Mouse (Mus musculus): ENCODE measurements at regions not wholly inside any gene's neighbourhood (a gene's known extent, or its start where the extent isn't known, plus 50 kb on each side); places are given as distances from the start of the nearest gene placed in this dataset.

DNA sequence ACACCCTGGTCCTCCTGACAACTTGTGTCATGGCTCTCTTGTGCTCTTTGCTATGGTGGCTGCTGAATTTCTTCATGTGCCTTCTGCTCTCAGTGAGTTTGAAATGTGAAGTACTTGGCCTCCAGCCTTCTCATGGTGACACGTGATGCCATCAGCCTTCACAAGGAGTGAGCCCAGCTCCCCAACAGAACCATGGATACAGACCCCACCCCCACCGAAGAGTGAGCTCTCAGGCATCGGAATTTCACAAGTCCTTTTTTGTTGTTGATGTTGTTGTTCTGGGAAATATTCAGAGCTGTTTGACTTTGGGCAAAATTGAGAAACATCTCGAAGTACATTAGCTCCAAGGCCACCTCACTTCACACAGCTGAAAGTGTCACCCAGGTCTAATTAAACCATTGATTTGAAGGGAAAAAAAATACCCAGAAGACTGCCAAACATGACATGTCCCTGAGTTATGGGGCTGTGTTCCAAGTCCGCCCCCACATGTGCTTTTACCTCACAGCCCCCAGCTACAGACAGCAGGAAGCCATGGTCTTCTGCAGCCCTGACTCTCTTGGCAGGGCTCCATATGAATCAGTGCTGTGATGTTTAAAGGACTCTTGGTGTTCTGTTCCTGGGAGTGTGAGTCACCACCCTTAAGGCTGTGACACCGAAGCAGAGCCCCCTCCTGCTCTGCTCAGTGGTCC, 205.2 kb upstream of the A230072I06Rik start:
- DNase-seq (ENCODE audit: low spot score in 2 of 2), result no peak

GRCm38 (mm10) chr8:12075943-12076342, 202.7 kb upstream of the A230072I06Rik start:
- DNase-seq (ENCODE audit: low spot score in 2 of 2), result no peak

- DNase-seq (ENCODE audit: low spot score in 2 of 2), result no peak
Observed at GRCm38 (mm10) chr8:12076811-12077375, 201.7 kb upstream of the A230072I06Rik start.

- no peak for DNase-seq (ENCODE audit: low spot score in 2 of 2)
Observed at GRCm38 (mm10) chr8:12077896-12078295, 200.7 kb upstream of the A230072I06Rik start.

DNA sequence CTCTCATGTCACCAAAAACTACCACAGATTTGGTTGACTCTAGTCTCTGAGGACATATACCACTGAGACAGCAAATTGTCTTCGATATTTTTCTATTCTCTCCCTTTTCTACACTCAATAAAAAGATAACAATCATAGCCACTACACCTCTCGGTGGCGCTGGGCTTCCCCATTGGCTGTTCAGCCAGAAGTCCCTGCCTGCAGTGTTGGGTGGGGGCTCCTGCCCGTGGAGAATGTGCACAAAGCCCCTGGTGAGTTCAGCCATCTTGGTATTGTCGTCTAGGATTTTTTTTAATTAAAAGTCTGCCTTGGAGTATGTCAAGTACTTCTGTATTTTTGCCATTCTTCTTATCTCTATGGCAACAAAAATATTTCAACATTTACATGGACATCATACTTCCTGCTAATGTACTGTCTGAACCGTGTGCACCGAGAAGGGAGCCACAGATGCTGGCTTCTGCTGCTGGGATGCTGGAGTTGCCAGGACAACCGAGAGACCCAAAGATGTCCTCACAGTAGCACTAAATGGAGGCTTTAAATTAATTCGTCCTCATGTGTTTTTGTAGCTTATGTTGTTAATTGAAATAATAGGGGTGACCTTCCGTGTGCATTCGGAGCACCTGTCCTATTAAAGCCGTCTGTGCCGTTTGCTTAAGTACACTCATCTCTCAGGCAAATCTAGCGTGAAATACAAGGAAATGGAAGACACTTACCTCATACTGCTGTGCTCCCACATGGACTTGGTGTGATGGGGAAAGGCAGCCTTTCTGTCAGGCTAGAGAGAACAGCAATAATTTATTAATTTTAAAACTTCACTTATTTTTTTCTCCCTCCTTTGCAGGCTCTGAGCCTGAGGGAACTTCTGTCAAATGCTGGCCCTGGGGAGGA, 199.7 kb upstream of the A230072I06Rik start:
- no peak for DNase-seq (ENCODE audit: low spot score in 2 of 2)

- DNase-seq (ENCODE audit: low spot score in 2 of 2), result no peak
Observed at GRCm38 (mm10) chr8:12081536-12081935, 197.1 kb upstream of the A230072I06Rik start.

DNA sequence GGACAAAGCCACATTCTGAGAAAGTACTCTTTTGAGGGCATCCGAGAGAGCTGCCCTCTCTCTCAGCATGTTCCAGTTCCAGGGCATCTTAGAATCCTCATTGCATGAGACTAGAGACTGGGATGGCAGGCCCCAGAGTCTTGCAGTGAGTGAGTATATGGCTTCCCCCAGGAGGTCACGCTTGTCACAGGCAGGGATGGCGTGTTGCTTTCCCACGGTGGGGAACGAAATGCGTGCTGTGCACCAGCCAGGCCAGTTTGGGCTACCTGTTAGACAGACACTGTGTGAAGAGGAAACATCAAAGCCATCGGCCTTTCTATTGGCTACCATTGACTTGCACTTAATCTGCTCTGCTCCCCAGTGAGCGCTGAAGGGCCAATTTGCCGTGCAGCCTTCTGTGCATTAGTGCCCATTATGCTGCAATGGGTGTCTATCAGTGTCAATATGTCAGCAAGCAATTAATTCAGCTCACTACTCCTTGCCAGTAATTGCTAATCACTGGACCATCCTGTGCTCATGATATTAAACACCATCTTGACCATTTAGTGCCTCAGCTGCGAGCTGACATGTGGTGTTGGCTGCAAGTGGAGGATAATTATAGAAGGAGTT, 191.3 kb upstream of the A230072I06Rik start:
- DNase-seq (ENCODE audit: low spot score in 2 of 2), result no peak

GRCm38 (mm10) chr8:12100145-12100544, 178.5 kb upstream of the A230072I06Rik start:
- no peak for DNase-seq (ENCODE audit: low spot score in 2 of 2)

DNA sequence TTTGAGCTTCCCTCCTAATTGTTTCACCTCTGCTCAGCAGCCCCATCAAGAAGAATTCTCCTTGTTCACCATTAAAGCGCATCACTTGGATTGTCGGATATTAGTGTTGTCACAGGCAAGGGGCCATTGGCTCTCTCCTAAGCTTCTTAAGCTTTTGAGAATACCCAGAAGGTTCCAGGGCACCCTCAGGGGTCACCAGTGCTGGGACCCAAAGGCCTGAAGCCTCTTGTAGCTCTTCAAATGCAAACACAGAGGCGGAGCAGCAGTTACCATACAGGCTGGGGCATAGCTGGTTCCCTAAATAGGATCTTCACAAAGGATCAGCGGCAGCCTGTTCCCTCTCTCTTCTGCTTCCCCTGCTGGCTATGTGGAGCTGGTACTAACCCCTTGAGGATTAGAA, 175.3 kb upstream of the A230072I06Rik start:
- no peak for DNase-seq (ENCODE audit: low spot score in 2 of 2)

- DNase-seq (ENCODE audit: low spot score in 2 of 2), result no peak
Observed at GRCm38 (mm10) chr8:12105106-12105901, 173.3 kb upstream of the A230072I06Rik start.

GRCm38 (mm10) chr8:12108578-12108977, 170.0 kb upstream of the A230072I06Rik start:
- DNase-seq (ENCODE audit: low spot score in 2 of 2), result no peak

DNA sequence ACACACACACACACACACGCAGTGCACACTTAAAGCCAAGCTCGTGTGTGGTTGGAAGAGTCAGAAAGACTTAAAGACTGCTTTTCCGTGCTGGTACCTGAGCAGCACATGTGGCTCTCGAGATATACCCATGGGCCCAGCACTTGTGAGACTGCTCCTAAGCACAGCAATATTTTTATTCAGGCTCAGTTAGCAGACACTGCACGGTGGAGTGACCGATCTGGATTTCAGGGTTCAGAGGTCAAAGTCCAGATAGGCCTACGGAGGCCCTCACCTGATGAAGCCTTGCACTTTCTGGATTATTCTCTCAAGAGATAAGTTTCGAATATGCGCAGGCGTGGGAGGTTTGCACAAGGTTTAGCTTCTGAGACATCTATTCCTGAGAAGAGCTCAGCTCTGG, 167.0 kb upstream of the A230072I06Rik start:
- no peak for DNase-seq (ENCODE audit: low spot score in 2 of 2)

DNA sequence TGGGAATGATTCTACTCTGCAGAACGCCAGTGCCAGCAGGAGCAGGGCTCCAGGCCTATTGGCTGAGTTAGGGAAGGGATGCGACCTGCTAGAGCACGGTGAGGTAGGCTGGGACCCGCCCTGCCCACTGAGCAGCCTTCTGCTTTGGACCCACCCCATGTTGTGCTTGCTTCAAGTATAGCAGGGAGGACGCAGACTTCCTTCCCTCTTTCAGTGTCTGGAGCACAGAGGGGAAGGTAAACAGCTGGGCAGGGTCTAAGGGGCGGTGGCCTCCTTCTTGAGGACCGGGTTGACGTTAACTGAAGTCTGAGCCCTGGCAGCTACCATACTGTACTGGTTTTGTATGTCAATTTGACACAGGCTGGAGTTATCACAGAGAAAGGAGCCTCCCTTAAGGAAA, 165.6 kb upstream of the A230072I06Rik start:
- no peak for DNase-seq (ENCODE audit: low spot score in 2 of 2)

DNA sequence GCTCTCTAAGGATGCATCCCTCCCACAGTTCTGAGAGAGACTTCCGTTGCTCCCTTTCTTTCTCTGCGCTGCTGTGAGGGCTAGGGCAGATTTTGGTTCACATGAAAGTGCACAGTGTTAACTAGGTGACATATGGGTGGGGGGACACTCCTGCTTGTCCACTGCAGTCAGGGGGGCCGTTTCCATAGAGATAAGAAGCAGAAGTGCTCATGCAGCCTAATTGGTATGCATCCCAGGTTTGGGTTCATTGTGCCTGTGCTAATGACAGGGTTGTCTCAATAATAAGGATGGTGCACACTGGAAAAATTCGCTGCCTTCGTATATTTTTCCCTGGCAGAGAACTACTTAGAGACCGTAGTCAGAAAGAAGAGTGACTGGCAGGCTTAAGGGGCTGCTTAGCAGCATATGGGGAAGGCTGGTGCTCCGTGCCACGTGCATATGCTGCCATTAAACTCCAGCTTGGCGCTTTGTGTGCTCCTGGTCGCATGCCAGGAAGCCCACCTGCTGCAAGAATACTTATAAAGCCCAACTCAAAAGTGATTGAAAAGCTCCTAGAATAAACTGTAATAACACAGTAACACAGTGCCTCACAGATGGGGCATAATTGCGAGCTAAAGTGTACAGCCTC, 152.1 kb upstream of the A230072I06Rik start:
- DNase-seq (ENCODE audit: low spot score in 2 of 2), result no peak

- DNase-seq (ENCODE audit: low spot score in 2 of 2), result no peak
Observed at GRCm38 (mm10) chr8:12127106-12127800, 151.4 kb upstream of the A230072I06Rik start.

DNA sequence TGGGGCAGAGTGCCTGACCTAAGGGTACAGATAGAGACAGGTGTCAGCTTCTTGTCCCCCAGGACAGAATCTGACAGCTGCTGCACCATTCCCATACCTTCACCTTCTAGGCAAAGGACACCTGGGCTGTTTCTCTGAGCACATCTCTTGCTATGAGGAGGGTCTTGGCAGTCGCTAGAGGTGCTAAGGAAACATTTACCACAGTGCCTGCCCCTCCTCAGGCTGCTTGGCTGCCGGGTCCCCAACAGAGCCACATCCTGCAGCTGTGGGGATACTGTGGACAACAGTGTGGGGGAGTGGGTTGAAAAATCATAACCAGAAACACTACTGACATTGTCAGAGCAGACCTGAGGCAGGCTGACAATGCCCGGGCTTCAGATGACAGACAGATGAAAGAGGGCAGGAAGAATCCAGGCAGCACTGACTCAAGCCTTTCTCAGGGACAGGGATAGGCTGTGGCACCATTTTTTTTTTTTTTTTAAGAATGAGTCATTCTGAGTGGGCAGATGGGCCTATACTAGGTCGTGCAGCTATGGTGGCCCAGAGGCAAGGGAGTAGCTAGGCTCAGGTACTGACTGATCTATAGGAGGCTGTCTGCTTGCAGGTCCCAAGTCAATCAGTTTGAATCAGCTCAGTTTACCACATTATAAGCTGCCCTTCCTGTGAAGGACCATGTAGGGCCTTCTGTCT, 150.7 kb upstream of the A230072I06Rik start:
- DNase-seq (ENCODE audit: low spot score in 2 of 2), result no peak

GRCm38 (mm10) chr8:12130591-12130990, 148.0 kb upstream of the A230072I06Rik start:
- no peak for DNase-seq (ENCODE audit: low spot score in 2 of 2)

- DNase-seq (ENCODE audit: low spot score in 2 of 2), result no peak
Observed at GRCm38 (mm10) chr8:12134200-12134599, 144.4 kb upstream of the A230072I06Rik start.

DNA sequence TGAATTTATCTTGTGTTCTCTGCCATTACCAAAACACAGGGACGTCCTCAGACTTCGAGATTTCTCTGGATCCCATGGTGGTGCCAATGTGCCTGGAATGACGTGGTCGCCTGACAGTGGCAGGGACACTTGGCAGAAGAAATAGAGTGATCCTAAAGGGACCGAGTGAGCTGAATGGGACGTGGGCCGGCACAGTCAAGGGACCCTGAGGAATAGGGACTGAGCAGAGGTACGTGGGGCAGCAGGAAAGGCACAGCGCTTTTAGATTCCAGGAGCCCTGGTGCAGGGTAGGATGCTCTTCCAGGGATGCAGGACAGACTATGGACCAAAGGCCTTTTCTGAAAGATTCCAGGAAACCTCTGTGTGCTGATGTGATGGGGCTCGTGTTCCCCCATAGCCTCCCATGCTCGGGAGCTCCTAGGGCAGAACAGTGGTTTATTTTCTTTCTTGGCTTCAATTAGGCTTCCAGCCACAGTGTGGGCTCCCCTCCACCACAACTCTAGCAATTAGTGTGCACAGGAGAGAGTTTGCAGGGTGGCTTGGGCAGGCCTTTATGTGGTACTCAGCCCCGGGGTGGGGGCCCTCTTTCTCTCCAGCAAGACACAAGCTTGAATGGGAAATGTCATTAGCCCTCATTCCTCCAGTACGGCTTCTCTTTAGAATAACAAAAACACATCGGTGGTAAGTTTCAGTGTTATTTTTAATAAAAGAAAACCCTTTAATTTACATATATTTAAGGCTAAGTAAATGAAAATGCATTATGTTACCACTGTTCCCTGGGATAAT, 143.0 kb upstream of the A230072I06Rik start:
- DNase-seq (ENCODE audit: low spot score in 2 of 2), result no peak
